Mouse (Mus musculus) adrenal gland, adult 8-10 months (tissue): ENCODE measurements around the gene Cmip. TPM values are rescaled to one million over a fixed set of nuclear protein-coding genes. Genes with fewer than 3 reads are reported as not detected.

ENCODE experiments used
- DNase-seq: peaks from one replicate; pipeline ENCODE4 v3.0.0; 2022
- total RNA-seq, 4 experiments: library from RNA; stranded (reverse); gene quantifications; 2 replicates each; pipeline ENCODE4 v1.2.4; 2022

Gene Cmip
- total RNA-seq, 4 experiments from 2014 or later: 134 to 141 (median 137) TPM

DNA sequence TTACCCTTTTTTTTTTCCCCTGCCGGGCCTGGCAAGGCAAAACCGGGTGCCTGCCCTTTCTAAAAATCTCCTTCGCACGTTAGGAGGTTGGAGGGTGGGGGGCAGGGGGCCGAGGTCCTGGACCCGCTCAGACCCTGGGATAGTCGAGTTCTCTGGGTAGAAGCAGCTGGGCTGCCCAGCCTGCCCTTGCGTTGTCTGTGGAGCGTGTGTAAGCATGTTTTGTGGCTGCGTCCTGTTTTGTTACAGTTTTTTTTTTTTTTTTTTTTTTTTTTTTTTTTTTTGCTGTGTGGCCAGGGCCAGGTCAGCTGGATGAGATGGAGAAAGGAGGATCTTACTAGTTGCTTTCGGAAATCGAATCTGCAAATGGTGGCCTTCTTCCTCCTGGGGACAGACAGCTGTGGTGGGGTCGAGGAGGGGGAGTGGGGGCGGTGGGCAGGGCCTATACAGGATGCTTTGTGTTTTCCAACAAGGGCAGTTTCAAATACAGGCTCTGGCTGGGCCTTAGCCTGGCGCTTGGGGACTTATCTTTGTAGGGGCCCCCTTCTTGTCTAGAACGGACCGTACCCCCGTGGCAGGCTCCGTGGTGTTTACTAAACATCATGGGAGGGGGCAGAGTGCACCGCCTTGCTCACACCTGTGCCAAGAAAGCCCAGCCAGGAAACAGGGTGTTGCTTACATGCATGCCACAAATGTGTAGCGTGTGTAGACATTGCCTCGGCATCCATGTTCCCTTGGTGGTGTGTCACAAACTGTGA, 1.1 kb downstream of the Cmip start:
- no peak for DNase-seq

DNA sequence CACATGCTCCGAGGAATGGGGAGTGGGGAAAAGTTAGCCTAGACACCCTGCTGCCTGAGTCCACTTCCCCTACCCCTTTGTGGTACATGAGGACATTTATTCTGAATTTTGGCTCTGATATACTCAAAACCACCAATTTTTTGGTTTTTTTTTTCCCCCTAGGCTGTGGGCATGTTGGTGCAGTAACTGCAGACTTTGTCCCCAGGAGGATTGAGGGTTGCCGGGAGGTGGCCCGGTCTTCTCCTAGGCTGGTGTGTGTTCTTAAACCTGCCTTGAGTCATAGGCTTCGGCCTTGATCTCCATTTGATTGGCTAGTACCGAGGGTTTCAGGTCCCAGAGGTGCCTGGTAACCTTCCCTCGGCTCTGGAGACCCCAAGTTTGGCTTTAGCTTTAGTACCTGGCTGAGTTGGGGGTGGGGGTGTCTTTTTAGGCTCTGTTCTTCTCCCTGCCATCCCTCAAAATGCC, 1.7 kb downstream of the Cmip start:
- no peak for DNase-seq

DNA sequence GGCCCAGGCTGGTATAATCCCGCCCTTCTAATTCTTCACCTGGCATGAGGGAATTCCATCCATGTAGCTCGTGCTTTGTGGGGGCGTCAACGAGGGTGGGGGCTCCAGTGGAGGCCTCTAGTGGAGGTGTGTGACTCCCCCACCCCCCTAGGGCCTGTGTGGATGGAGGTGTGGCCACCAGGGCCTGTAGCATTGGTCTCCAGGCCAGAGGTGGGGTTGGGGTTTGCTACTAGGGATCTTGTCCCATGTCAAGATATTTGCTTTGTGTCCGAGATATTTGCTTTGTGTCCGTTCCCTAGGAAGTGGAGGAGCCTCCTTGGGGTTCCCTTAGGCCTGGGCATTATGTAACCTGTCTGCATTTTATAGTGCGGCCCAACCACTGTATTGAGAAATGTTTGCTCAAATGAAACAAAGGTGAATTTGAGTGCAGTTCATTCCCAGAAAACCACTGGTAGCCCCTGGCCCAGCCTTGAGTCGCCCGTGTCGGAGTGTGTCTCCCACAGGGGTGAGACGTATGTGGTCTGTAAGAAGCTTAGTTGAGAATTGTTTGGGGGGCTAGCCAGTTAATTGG, 2.7 kb downstream of the Cmip start:
- DNase-seq: no peak

DNA sequence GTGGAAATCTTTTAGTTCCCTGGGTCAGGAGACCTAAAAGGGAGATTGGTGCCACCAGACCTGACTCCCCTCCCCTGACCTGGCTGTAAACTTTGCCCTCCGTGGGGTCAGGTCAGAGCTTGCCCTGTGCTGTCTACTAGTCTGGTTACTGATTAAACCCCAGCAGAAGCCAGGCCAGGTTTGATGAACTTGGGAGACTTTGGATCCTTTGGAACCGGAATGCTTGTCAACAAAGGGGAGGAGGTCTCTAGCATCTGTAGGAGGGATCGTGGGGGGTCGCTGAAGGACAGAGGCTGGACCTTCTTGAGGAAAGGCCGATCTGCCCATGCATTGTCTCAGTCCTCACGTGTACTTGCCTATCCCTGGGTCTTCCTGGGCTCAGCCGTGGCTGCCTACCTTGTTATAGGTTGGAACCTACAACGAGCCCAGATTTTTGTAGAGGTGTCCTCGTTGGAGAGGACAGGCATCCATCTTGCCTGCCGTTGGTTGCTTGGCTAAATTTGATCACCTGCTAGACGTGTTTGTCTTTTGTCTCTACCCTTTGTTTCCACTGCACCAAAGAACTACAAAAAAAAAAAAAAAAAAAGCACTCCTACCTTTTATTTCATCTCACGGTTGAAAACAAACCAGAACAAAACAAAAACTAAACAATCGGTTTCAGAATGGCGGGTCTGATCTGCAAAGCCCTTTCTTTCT, 3.5 kb downstream of the Cmip start:
- no peak for DNase-seq

DNA sequence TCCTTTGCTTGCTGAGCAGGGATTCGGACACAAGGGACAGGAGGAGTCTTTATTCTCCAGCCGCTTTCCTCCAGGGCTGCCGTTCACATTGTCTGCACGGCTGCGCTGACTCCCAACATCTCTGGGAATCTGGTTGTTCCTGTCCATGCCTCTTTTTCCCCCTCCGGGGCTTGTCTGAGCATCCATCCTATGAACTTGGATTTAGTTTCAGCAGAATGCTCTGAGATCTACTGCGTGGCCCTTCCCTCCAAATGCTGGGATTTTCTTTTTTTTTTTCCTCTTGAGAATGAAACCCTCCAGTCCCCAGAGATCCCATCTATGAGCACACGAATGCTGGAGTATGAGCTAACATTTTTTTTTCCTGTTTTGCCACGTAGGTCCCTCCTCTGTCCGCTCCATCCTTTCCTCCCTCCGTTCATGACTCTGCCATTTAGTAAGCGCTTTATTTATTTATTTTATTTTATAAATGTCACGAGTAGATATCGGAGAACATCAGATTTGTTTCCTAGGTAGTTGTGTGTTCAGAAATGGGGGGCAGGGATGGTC, 4.1 kb downstream of the Cmip start:
- no peak for DNase-seq

DNA sequence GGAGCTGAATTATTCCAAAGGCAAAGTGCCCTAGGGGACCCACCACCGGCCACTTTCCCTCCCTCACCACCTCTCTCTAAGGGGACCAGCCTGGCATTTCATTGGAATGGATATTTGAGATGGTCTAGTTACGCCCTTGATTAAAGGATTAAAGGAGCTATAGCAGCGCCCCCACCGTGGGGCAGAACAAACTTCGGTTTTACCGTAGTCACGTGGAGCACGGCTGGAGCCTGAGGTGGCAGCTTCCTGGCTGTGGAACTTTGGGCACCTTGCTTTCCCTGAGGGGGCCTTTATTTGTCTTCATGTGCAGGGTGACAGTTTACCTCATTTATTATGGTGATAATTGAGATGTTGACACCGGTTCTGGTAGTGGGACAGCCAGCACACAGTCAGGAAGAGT, 4.8 kb downstream of the Cmip start:
- DNase-seq: no peak

DNA sequence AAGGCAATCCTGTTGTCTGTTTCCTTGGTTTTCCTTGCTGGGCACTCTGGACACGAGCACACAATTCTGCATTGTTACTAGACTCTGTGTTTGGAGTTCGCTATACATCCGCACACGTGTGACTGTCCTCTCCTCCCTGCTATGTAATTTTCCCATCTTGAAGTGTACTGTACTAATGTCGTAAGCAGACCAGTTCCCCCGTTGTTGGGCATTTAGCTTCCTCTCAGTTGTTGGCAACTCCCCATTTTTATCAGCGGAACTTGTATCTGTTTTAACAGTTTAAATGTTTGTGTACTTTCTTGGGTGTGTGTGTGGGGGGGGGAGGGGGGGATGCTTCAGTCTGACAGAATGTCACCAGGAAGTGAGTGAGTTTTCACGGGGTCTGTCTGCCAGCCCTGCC, 5.8 kb downstream of the Cmip start:
- no peak for DNase-seq

DNA sequence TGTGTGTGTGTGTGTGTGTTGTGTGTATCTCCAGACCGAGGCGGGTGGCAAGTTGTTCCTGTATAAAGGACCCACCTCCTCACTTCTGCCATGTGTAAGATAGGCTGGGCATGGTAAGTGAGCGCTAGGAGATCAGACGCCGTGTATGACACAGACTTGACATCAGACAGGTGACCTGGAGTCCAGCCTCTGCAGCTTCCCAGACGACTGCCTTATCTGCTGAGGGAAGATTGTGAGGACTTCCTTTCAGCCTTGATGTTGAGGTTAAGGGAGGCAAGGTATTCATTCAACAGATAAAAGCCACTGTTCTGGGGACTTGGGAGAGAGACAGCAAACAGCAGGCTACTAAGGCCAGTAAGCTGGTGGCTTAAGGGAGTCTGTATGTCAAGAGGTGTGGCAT, 6.6 kb downstream of the Cmip start:
- no peak for DNase-seq

DNA sequence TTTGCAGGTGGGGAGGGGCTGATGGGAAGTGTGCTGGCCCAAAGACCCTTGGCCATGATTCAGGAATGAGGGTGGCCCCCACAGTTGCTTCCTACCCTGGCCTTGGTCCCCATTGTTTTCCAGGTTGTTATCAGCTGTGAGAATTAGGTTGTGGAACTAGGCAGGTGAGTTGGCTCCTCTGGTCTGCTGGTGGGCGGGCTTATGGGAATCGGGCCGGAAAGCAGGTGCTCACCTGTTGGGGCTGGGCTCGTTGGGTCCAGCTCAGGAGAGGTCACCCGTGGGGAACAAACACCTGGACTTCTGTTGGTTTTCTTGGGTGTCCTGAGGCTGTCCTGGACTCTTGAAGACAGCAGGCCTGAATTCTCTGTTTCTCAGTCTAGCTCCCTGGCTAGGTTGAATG, 8.2 kb downstream of the Cmip start:
- no peak for DNase-seq

DNA sequence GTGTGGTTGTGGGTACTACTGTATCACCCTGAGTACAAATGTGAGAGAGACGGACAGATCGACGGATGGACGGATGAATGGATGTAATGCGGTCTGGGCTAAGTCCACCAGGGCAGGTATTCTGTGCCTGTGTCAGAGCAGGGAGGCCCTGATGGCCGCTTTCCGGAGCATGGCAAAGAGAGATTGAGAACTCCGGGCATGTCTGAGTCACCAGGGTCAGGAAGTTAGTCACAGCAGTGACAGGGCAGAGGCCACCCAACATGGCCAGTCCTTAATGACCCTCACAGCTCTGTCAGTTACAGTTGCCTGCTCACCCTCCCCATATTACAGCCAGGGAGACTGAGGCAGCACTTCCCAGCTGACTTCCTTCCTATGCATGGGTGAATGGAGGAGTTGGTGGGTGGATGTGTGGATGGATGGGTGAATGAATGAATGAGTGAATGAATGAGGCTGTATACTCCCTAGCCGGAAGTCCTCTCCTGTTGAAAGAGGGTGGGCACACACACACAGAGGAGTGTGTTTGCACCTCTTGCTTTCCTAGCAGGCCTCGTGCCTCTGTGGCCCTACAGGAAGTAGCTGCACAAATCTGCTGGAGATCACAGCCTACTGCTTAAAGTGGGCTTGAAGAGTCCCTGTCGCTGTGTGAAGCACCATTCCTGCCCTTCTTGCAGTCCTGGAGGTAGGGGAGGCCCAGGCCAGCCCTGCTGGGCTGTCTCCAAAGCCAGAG, 10.7 kb downstream of the Cmip start:
- DNase-seq: peak; percentile 67

DNA sequence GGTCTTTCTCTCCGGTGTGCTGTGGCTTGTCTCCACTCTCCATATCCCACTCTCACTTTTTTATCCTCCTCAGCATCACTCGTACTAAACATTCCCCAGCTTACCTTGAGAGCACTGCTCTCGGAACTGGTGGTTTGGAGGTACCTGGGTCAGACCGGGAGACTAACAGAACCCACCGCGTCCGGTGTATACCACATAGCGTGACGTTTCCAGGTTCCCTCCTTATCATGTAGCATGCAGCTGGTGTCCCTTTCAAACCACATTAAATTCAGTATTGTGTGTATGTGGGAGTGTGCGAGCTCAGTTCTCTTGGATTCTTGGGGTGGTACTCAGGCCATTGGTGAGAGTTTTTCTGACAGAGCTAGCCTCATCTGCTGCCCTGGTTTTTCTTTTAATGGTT, 21.4 kb downstream of the Cmip start:
- DNase-seq: no peak

DNA sequence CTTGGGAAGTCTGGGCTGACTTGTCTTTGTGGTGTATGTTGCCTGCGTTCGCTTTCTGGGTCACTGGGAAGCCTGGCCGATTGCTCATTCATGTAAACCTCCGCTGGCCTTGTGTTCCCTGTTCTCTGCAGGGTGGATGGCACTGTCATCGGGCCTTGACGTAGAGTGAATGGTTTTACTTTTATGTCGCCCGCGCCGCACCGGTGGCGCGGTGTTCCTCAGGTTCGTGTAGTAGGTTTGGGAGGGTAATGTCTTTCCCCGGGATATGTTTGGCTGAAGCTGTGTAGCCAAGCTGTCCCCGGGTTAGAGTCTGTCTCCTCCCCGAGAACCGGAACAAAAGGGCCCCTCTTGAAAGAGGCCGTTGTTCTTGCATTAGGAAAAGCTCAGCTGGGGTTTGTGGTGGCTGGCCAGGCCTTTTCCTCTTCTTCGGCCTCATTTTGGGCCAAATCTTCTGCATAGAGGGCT, 21.8 kb downstream of the Cmip start:
- peak; percentile 71 for DNase-seq

DNA sequence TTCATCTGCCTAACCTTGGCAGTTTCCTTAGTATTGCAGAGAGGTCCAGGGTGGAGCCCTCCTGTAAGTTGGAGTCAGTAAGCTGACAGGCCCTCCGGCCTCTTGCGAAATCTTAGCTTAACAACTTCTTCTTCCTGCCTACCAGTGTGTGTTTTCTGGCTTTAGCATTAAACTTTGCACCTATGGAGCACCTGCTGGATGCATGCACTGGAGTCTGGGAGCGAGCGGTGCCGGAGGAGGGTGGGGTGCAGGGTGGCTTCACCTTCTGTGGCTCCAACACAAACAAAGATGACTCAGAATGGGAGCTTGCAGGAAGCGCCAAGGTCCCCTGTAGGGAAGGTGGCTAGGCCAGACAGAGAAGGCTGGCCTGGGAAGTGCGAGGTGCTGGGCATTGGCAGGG, 23.6 kb downstream of the Cmip start:
- peak; percentile 72 for DNase-seq

DNA sequence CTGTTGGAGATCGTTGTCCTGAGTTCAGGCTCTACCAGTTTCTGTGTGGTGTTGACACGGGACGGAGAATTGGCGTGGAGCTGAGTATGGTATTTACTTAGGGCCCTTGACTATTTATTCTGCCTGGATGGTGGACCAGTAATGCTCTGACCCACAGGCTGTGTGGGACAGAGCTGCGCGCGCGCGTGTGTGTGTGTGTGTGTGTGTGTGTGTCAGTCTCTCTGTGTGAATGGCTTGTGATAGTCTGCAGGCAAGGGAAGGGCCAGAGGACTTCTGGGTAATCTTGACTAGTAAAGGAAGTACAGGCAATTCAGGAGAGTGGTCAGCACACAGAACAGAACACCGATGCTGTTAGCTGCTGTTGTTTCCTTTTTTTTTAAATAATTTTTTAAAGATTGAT, 24.8 kb downstream of the Cmip start:
- DNase-seq: no peak

DNA sequence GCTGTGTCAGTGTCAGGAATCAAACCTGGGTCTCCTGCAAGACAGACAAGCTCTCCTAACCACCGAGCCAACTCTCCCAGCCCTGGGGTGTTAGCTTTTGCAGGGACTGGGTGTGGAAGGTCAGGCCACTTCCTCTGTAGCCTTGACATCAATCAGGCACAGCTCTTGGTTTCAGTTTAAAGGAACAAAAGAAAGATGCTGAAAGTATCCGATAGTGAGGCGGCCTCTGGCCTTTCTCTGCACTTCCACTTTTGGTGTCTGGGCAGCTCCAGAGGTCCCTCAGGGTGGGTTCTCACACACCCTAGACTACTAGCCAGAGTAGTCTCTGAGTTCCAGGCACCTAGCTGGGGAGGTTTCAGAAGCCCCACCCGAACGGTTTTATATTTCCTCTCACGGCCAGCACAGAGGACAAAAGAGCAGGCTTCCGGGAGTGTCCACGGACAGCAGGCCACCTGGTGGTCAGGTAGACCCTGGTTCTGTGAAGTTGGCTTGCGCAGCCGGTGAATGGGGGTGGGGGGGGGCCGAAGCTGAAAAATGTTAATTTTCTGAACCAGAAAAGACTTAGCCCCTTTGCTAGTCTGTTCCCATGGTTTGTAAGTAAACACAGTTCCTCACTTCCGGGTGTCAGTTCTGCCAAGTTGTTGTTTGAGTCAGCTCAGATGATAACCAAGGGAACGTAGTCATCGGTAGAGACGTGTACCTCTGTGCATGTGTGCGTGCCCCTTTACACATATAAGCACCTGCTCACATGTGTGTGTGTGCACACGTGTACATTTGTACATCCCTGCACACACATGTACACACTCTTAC, 25.5 kb downstream of the Cmip start:
- DNase-seq: peak; percentile 64

DNA sequence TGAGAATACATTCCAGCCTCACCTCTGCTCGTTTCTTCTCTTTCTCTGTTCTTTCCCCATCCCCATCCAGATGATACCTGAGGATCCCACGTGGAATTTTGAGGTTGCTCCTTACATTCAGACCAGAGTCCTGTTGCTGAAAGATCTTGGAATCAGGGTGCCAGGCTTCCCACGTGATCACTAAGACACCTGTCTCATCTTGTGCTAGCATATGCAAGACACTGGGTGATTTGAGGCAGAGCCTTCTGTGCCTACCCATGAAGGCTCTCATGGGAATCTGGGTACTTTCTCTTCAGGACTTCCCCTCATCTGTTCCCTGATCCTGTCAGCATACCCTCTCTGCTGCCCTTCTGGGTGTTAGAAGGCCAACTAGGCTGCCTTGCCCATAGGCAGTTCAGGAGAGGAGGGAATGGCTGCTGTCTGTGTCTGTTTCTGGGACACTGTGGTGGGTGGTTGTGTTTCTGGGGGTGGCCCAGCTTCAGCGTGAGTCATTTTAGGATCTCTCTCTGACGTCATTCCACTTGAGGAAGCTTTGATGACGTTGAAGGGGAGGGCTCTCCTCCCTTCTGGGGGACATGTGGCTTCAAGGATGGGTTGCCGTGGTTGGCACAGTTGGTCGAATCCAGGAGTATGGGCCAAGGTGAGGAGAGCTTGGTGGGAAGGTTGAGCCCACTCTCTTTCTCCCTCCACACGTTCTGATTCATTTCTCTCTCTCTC, 28.1 kb downstream of the Cmip start:
- no peak for DNase-seq

DNA sequence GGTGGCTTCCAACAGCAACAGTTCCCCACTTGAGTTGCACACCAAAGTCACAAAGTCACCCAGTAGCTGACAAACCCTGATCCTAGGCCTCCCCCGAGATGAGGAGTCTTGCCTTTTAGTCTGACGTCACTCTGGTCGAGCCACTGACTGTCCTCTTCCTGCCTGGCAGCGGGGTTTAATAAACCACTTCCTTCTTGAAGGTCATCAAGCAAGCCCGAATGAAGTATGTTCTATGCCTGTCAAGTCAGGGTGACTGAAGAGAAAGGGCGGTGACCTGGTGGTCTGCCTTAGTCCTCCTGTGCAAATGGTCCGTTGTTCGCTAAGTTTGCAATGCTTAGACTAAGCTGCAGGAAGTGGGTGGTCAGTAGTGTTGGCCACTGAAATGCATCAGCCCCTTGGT, 31.1 kb downstream of the Cmip start:
- no peak for DNase-seq

DNA sequence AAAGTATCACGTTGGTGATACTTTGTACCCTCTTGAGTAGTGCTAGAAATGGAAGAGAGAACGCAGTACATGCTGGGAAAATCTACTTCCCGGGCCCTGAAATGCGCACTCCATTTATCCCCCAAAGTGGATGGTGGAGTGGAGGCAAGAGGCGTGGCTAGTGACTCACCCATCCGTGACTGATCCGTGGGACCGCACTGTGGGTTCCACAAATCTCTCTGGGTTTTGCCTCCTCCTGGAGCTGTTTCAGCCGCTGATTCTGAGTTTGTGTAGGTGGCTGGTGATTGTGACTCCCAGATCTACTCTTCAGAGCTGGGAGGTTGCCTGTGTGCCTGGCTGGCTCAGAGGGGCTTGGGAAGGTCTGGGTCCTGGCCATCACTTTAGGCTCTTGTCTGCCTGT, 32.2 kb downstream of the Cmip start:
- no peak for DNase-seq

DNA sequence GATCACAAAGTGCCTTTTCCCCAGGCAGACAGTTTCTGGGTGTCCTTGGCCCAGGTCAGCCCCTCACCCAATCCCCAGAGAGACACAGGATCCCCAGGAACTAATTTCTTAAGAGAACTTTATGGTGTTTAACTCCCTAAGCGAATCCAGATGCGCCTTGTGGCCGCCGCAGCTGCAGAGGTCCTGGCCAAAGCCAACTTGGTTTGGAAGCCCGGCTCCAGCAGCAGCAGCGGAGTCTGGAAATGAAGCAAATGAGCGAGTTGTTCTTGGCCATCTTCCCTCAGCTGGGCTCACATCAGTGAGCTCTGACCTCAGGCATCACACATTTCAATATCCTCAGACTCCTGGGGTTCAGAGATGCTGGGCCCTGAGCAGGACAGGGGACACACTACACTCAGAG, 33.6 kb downstream of the Cmip start:
- DNase-seq: no peak

DNA sequence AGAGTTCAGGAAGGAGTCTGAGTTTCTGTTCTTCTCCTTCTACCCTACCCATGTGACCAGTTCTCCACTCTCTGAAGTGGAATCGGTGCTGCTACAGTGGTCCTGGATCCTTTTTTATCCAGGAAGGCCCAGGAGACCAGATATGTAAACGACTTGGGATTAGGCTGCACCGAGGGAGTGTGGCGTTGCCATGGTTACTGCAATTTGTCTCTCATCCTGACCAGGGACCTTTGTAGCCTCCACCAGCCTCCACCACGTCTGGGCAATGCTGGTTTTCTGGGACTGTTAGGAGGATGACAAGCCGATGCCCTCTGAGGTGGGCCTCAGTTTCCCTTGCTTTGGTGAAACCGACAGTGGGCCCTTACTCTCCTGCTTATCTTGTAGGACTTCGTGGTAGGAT, 35.4 kb downstream of the Cmip start:
- no peak for DNase-seq

DNA sequence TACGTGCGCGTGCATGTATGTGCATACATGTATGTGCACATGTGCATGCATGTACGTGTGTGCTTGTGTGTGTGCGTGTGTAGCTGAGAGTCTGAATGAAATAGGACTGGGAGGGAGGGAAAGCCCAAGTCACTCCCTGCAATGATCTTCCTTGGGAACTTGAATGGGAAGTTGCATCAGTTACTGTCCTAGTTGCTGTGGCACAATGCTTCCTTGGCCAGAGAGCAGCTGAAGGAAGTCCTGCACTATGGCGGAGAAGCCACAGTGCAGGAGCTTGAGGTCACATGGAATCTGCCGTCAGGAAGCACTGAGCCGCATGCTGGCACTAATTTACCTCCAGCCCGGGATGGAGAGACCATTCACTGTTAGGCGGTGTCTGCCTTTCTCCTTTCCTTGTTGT, 37.9 kb downstream of the Cmip start:
- no peak for DNase-seq
